Mouse (Mus musculus) liver, adult 2 months (tissue): ENCODE data around the gene Lypla2. TPM values are rescaled to one million over a fixed set of nuclear protein-coding genes. Genes with fewer than 3 reads are reported as not detected.

ENCODE experiments used
- DNase-seq: peaks from one replicate; pipeline ENCODE4 v3.0.0-alpha.2; 2011; ENCODE audit warnings: low read depth, low spot score; ENCODE audit errors: extremely low read depth
- H3K27ac ChIP-seq: fragments of 200-500 bp; replicated peaks from 2 replicates; pipeline ENCODE4 v1.5.1; 2012; ENCODE audit warnings: low read depth, mild to moderate bottlenecking, control low read depth, inconsistent platforms, low read length; ENCODE audit not compliant: insufficient read depth
- H3K27me3 ChIP-seq: fragments of 200-500 bp; 2 replicates; pipeline ENCODE4 v1.6.1; 2012; ENCODE audit warnings: mild to moderate bottlenecking, moderate library complexity, low read length, inconsistent platforms; ENCODE audit not compliant: control insufficient read depth, insufficient read depth
- H3K36me3 ChIP-seq: fragments of 200-500 bp; 2 replicates; pipeline ENCODE4 v1.6.1; 2012; ENCODE audit warnings: low read length, inconsistent platforms; ENCODE audit not compliant: control insufficient read depth, insufficient read depth
- H3K4me1 ChIP-seq: fragments of 200-500 bp; 2 replicates; pipeline ENCODE4 v1.6.1; 2011; ENCODE audit warnings: low read length; ENCODE audit not compliant: control insufficient read depth, insufficient read depth
- H3K4me3 ChIP-seq: fragments of 200-500 bp; 2 replicates; pipeline ENCODE4 v1.5.1; 2011; ENCODE audit warnings: low read depth, mild to moderate bottlenecking, control low read depth, low read length, moderate library complexity; ENCODE audit not compliant: insufficient read depth
- H3K79me2 ChIP-seq: fragments of 200-500 bp; 2 replicates; pipeline ENCODE4 v1.6.1; 2012; ENCODE audit warnings: inconsistent platforms, mild to moderate bottlenecking, low read length, moderate library complexity; ENCODE audit not compliant: control insufficient read depth, insufficient read depth
- H3K9ac ChIP-seq: fragments of 200-500 bp; 2 replicates; pipeline ENCODE4 v1.6.1; 2012; ENCODE audit warnings: low read depth, mild to moderate bottlenecking, control low read depth, inconsistent platforms, low read length
- CTCF ChIP-seq: fragments of 200-500 bp; IDR thresholded peaks from 2 replicates; pipeline ENCODE4 v1.5.1; 2011; ENCODE audit warnings: low read depth, low read length, control low read depth
- POLR2A ChIP-seq: fragments of 200-500 bp; IDR thresholded peaks from 2 replicates; pipeline ENCODE4 v1.6.1; 2011; ENCODE audit warnings: low read length, control low read depth; ENCODE audit not compliant: insufficient read depth; ENCODE audit errors: extremely low read depth
- WGBS: fragments of 180-500 bp; shearing (Covaris S2); methylation state at CpG from one replicate; pipeline ENCODE4 v1.1.7; 2018; 5-methylcytosine and 5-hydroxymethylcytosine counted together
- polyA plus RNA-seq: library from polyadenylated mRNA; depleted of rRNA; stranded (reverse); fragments of >200 nt; gene quantifications from 2 replicates; pipeline ENCODE4 v1.2.3, GENCODE M21; 2012
- total RNA-seq: library from RNA; depleted of rRNA; stranded (reverse); fragments of >200 nt; gene quantifications from 2 replicates; pipeline ENCODE4 v1.2.3, GENCODE M21; 2014

Lypla2 gene
- total and polyA plus RNA-seq, 2 experiments, result 21.8 to 116 TPM

DNA sequence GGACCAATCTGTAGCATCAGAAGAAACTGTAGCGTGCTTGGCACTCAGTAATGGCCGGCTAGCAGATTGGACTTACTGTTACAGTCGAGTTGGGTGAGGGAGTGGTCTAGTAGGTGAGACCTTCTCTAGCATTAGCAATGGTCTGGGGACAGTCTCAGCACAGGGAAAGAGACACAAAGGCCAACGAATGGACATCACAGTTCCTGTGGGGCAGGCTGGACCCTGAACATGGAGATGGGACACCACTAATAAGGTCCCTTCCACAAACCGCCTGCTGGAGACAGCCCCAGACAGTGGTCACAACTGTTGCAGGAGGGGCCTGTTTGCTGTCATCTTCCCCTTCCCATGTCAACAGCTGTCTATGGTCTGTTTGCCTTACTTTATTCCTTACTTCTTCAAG is 10.7 kb downstream of the Lypla2 start:
- 91% methylated on average over 5 of the region's 5 CpGs for WGBS
- peaks cover 4% of the 10 kb centered on the region; the same call in 1 of the 2 replicates for H3K36me3 ChIP-seq
- TF ChIP-seq POLR2A (no peak), CTCF (no peak)
- no peak overlapping the region for H3K4me3 ChIP-seq
- no peaks in the 10 kb centered on the region for H3K79me2 ChIP-seq
- H3K4me1 ChIP-seq, result peaks cover 25% of the 10 kb centered on the region
- no peaks in the 10 kb centered on the region for H3K27me3 ChIP-seq
- no peak overlapping the region for H3K27ac ChIP-seq
- DNase-seq, result no peak
- H3K9ac ChIP-seq, result no peak overlapping the region

GRCm38 (mm10) chr4:135960717-135961116 is 11.7 kb downstream of the Lypla2 start:
- Histone ChIP-seq H3K27me3 (no peaks in the 10 kb centered on the region), H3K4me1 (peaks cover 31% of the 10 kb centered on the region), H3K9ac (no peak overlapping the region), H3K27ac (peak overlapping the region; percentile 4; the same call in 1 of the 2 replicates), H3K79me2 (no peaks in the 10 kb centered on the region), H3K4me3 (no peak overlapping the region), H3K36me3 (peaks cover 4% of the 10 kb centered on the region; the same call in 1 of the 2 replicates)
- peak; percentile 75 for DNase-seq
- TF ChIP-seq CTCF, result peak; percentile 96
- TF ChIP-seq POLR2A, result no peak
- 31% methylated on average over 5 of the region's 5 CpGs for WGBS

GRCm38 (mm10) chr4:135958354-135958753 is 14.1 kb downstream of the Lypla2 start:
- no peak overlapping the region for H3K4me3 ChIP-seq
- peak; percentile 98 for DNase-seq
- no peaks in the 10 kb centered on the region for H3K79me2 ChIP-seq
- H3K36me3 ChIP-seq, result peaks cover 5% of the 10 kb centered on the region; the same call in 1 of the 2 replicates
- peaks cover 40% of the 10 kb centered on the region for H3K4me1 ChIP-seq
- no peak for TF ChIP-seq POLR2A
- TF ChIP-seq CTCF, result no peak
- H3K9ac ChIP-seq, result no peak overlapping the region
- 24% methylated on average over 8 of the region's 8 CpGs for WGBS
- H3K27me3 ChIP-seq, result no peaks in the 10 kb centered on the region
- peak overlapping the region; percentile 91 for H3K27ac ChIP-seq

GRCm38 (mm10) chr4:135955886-135956285 is 16.5 kb downstream of the Lypla2 start:
- Histone ChIP-seq H3K36me3 (peaks cover 4% of the 10 kb centered on the region; the same call in 1 of the 2 replicates), H3K4me1 (peaks cover 37% of the 10 kb centered on the region), H3K4me3 (no peak overlapping the region), H3K27me3 (no peaks in the 10 kb centered on the region), H3K9ac (peak overlapping the region; percentile 53), H3K79me2 (no peaks in the 10 kb centered on the region), H3K27ac (peak overlapping the region; percentile 80)
- no peak for TF ChIP-seq CTCF
- TF ChIP-seq POLR2A, result no peak
- 23% methylated on average over 9 of the region's 9 CpGs for WGBS
- peak; percentile 93 for DNase-seq

DNA sequence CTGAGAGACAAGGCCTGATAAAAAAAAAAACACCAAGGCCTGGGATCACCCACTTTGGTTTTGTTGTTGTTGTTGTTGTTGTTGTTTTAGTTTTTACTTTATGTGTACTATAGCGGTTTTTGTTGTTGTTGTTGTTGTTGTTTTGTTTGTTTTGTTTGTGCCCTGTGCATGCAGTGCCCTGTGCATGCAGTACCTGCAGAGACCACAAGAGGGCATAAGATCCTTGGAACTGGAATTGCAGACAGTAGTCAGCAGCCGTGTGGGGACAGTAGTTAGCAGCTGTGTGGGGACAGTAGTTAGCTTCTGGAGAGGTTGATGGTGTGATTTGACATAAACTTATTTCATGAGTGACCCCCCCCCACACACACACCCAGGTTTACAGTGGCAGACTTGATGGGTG is 18.2 kb downstream of the Lypla2 start:
- Histone ChIP-seq H3K4me1 (peaks cover 41% of the 10 kb centered on the region), H3K79me2 (no peaks in the 10 kb centered on the region; the same call in 1 of the 2 replicates), H3K4me3 (no peak overlapping the region), H3K27ac (no peak overlapping the region), H3K36me3 (peaks cover 4% of the 10 kb centered on the region; the same call in 1 of the 2 replicates), H3K9ac (no peak overlapping the region), H3K27me3 (no peaks in the 10 kb centered on the region)
- DNase-seq, result peak; percentile 66
- 9% methylated on average over 2 of the region's 2 CpGs for WGBS
- no peak for TF ChIP-seq POLR2A
- peak; percentile 84 for TF ChIP-seq CTCF

- Histone ChIP-seq H3K27ac (no peak overlapping the region), H3K4me3 (no peak overlapping the region), H3K27me3 (no peaks in the 10 kb centered on the region), H3K36me3 (peaks cover 4% of the 10 kb centered on the region; the same call in 1 of the 2 replicates), H3K9ac (no peak overlapping the region), H3K79me2 (peaks cover 2% of the 10 kb centered on the region; the same call in 1 of the 2 replicates), H3K4me1 (peaks cover 41% of the 10 kb centered on the region)
- 77% methylated on average over 3 of the region's 3 CpGs for WGBS
- TF ChIP-seq POLR2A, result no peak
- TF ChIP-seq CTCF, result no peak
- no peak for DNase-seq
Measured at GRCm38 (mm10) chr4:135953179-135953578, 19.2 kb downstream of the Lypla2 start.
